Mouse (Mus musculus) lung, embryonic 15.5 days (tissue): ENCODE measurements around the gene Eps15l1. TPM values are rescaled to one million over a fixed set of nuclear protein-coding genes. Genes with fewer than 3 reads are reported as not detected.
A peak's percentile ranks its signal among the peaks of the same experiment; 100 is the strongest.

Experiments
- ATAC-seq: fragments of 200-750 bp; cut with Nextera tagmentation; 2 replicates; pipeline ENCODE4 v1.8.0; 2017; ENCODE audit warnings: moderate number of reproducible peaks, borderline replicate concordance; ENCODE audit not compliant: low FRiP score, low TSS enrichment; ENCODE audit errors: extremely low read depth
- H3K27ac ChIP-seq: fragments of 300-500 bp; sonication (generic); 2 replicates; pipeline ENCODE4 v1.5.1; 2015; ENCODE audit warnings: moderate library complexity, mild to moderate bottlenecking, inconsistent platforms
- H3K27me3 ChIP-seq: fragments of 300-500 bp; sonication (generic); 2 replicates; pipeline ENCODE4 v1.6.1; 2015; ENCODE audit warnings: inconsistent platforms
- H3K36me3 ChIP-seq: fragments of 300-500 bp; sonication (generic); 2 replicates; pipeline ENCODE4 v1.6.1; 2015; ENCODE audit warnings: inconsistent platforms
- H3K4me1 ChIP-seq: fragments of 300-500 bp; sonication (generic); 2 replicates; pipeline ENCODE4 v1.6.1; 2015; ENCODE audit warnings: inconsistent platforms
- H3K4me2 ChIP-seq: fragments of 300-500 bp; sonication (generic); 2 replicates; pipeline ENCODE4 v1.6.1; 2015; ENCODE audit warnings: inconsistent platforms, mild to moderate bottlenecking, moderate library complexity
- H3K4me3 ChIP-seq: fragments of 300-500 bp; sonication (generic); 2 replicates; pipeline ENCODE4 v1.5.1; 2015; ENCODE audit warnings: mild to moderate bottlenecking, inconsistent platforms
- H3K9ac ChIP-seq: fragments of 300-500 bp; sonication (generic); 2 replicates; pipeline ENCODE4 v1.6.1; 2015; ENCODE audit warnings: inconsistent platforms
- H3K9me3 ChIP-seq: fragments of 300-500 bp; sonication (generic); 2 replicates; pipeline ENCODE4 v1.6.1; 2016; ENCODE audit warnings: inconsistent platforms
- WGBS: fragments of 180-500 bp; shearing (Covaris S2); methylation state at CpG from one replicate; pipeline ENCODE4 v1.1.7; 2015; 5-methylcytosine and 5-hydroxymethylcytosine counted together
- microRNA-seq: library from miRNA; unstranded; fragments of <30 nt; microRNA quantifications from one replicate; pipeline ENCODE4, GENCODE M21; 2016
- polyA plus RNA-seq: library from polyadenylated mRNA; unstranded; fragments of >200 nt; fragmentation: Nextera tagmentation; extraction: Ambion mirVana; gene quantifications from 2 replicates; pipeline ENCODE4 v1.2.1, GENCODE M21; 2015

Eps15l1 gene
- polyA plus RNA-seq, 1 experiment from 2014 or later, result 55.6 TPM

GRCm38 (mm10) chr8:72295679-72296078 is 125.6 kb downstream of the Eps15l1 start:
- Histone ChIP-seq H3K9ac (no peak overlapping the region), H3K27ac (peak overlapping the region; percentile 81), H3K4me2 (no peak overlapping the region), H3K27me3 (no peaks in the 10 kb centered on the region), H3K4me3 (no peak overlapping the region), H3K9me3 (no peaks in the 10 kb centered on the region), H3K36me3 (no peaks in the 10 kb centered on the region), H3K4me1 (peaks cover 10% of the 10 kb centered on the region; the same call in 1 of the 2 replicates)
- peak; percentile 90 for ATAC-seq
- WGBS, result 28% methylated on average over 8 of the region's 8 CpGs

GRCm38 (mm10) chr8:72295125-72295524 is 126.1 kb downstream of the Eps15l1 start:
- H3K4me1 ChIP-seq, result peaks cover 10% of the 10 kb centered on the region; the same call in 1 of the 2 replicates
- no peak overlapping the region for H3K4me3 ChIP-seq
- peak overlapping the region; percentile 81 for H3K27ac ChIP-seq
- no peak overlapping the region for H3K9ac ChIP-seq
- H3K27me3 ChIP-seq, result no peaks in the 10 kb centered on the region
- ATAC-seq, result 0 out of 2 replicates have a peak, but pooled peaks have one; percentile 34
- WGBS, result 58% methylated on average over 3 of the region's 3 CpGs
- H3K36me3 ChIP-seq, result no peaks in the 10 kb centered on the region
- no peak overlapping the region for H3K4me2 ChIP-seq
- H3K9me3 ChIP-seq, result no peaks in the 10 kb centered on the region

GRCm38 (mm10) chr8:72293309-72293708 is 128.0 kb downstream of the Eps15l1 start:
- no peak for ATAC-seq
- no peak overlapping the region for H3K9ac ChIP-seq
- H3K27ac ChIP-seq, result no peak overlapping the region

GRCm38 (mm10) chr8:72291104-72291503 is 130.2 kb downstream of the Eps15l1 start:
- Histone ChIP-seq H3K4me3 (no peak overlapping the region), H3K9ac (no peak overlapping the region), H3K27me3 (no peaks in the 10 kb centered on the region), H3K4me1 (peaks cover 8% of the 10 kb centered on the region; the same call in 1 of the 2 replicates), H3K27ac (no peak overlapping the region), H3K4me2 (no peak overlapping the region), H3K36me3 (no peaks in the 10 kb centered on the region), H3K9me3 (no peaks in the 10 kb centered on the region)
- WGBS, result 68% methylated on average over 2 of the region's 2 CpGs
- ATAC-seq, result no peak

More at GRCm38 (mm10) chr8:72293309-72293708, 128.0 kb downstream of the Eps15l1 start:
- H3K4me1 ChIP-seq, result peaks cover 10% of the 10 kb centered on the region; the same call in 1 of the 2 replicates
- H3K9me3 ChIP-seq, result no peaks in the 10 kb centered on the region
- no peak overlapping the region for H3K4me2 ChIP-seq
- H3K4me3 ChIP-seq, result no peak overlapping the region
- H3K27me3 ChIP-seq, result no peaks in the 10 kb centered on the region
- no peaks in the 10 kb centered on the region for H3K36me3 ChIP-seq

Small RNA genes lying within 50 kb of the gene (microRNA-seq; reads per million reads assigned to microRNA genes)
- gene Mir7068, result 2.0 reads per million, percentile 5 among the genes with 10 or more reads in this experiment

Other genes starting within 250 kb of the Eps15l1 start
- gene Hsh2d, start 231.8 kb downstream of the Eps15l1 start, polyA plus RNA-seq, result 0.34 and 0.57 TPM in 2 replicates
- 0.20 TPM in 2 replicates for gene Cib3, start 208.6 kb downstream of the Eps15l1 start, polyA plus RNA-seq
- gene Gm11034, start 207.8 kb downstream of the Eps15l1 start, polyA plus RNA-seq, result not detected in 2 replicates
- gene Fam32a, start 201.7 kb downstream of the Eps15l1 start, polyA plus RNA-seq, result 71.6 and 77.4 TPM in 2 replicates
- gene Ap1m1, start 181.4 kb downstream of the Eps15l1 start, polyA plus RNA-seq, result 103 and 106 TPM in 2 replicates
- 33.1 and 33.8 TPM in 2 replicates for gene Gm10282, start 116.2 kb downstream of the Eps15l1 start, polyA plus RNA-seq
- gene Klf2, start 102.4 kb downstream of the Eps15l1 start, polyA plus RNA-seq, result 13.3 and 14.0 TPM in 2 replicates
- 2.0 and 2.1 TPM in 2 replicates for gene Calr3, start 22.4 kb upstream of the Eps15l1 start, polyA plus RNA-seq
- 15.6 and 16.9 TPM in 2 replicates for gene 1700030K09Rik, start 22.4 kb upstream of the Eps15l1 start, polyA plus RNA-seq
- 45.6 and 52.3 TPM in 2 replicates for gene Cherp, start 53.8 kb upstream of the Eps15l1 start, polyA plus RNA-seq
- gene Slc35e1, start 71.2 kb upstream of the Eps15l1 start, polyA plus RNA-seq, result 23.3 and 24.6 TPM in 2 replicates
- gene Med26, start 126.8 kb upstream of the Eps15l1 start, polyA plus RNA-seq, result 17.2 TPM in 2 replicates
- gene Smim7, start 149.6 kb upstream of the Eps15l1 start, polyA plus RNA-seq, result 117 and 118 TPM in 2 replicates
- gene Tmem38a, start 150.6 kb upstream of the Eps15l1 start, polyA plus RNA-seq, result 18.3 and 20.7 TPM in 2 replicates
- gene Nwd1, start 225.3 kb upstream of the Eps15l1 start, polyA plus RNA-seq, result 0.17 and 0.21 TPM in 2 replicates